Mouse (Mus musculus): ENCODE results near the gene Necab2. TPM values are rescaled to one million over a fixed set of nuclear protein-coding genes. Genes with fewer than 3 reads are reported as not detected.

The Necab2 gene
- polyA plus RNA-seq, 1 experiment from 2014 or later: 17.2 TPM

GRCm38 (mm10) chr8:119412037-119412734 lies 34.3 kb upstream of the Necab2 start:
- no peak overlapping the region for H3K4me3 ChIP-seq (ENCODE audit: low read depth, low read length)
- H3K9ac ChIP-seq (ENCODE audit: low read depth, low read length): no peak overlapping the region; the same call in 1 of the 2 replicates
- H3K27ac ChIP-seq (ENCODE audit: low read depth, low read length): no peak overlapping the region
- H3K4me2 ChIP-seq (replicated peaks; ENCODE audit: low read depth, low read length): no peak overlapping the region
- ATAC-seq (ENCODE audit: low FRiP score) (0 out of 2 replicates have a peak, but pooled peaks have one; percentile 3), DNase-seq (ENCODE audit: low spot score) (no peak)
- H3K36me3 ChIP-seq (ENCODE audit: control insufficient read depth, insufficient read depth, low read length): no peaks in the 10 kb centered on the region
- no peaks in the 10 kb centered on the region for H3K27me3 ChIP-seq (ENCODE audit: control insufficient read depth, insufficient read depth, low read length)
- 58% methylated on average over 10 of the region's 10 CpGs for WGBS
- H3K9me3 ChIP-seq (ENCODE audit: control insufficient read depth, low read length): no peaks in the 10 kb centered on the region
- no peaks in the 10 kb centered on the region for H3K4me1 ChIP-seq (replicated peaks; ENCODE audit: control insufficient read depth, insufficient read depth, low read length)

- DNase-seq (ENCODE audit: low spot score): peak; percentile 91
- H3K4me3 ChIP-seq (ENCODE audit: low read depth, low read length): no peak overlapping the region
- H3K27ac ChIP-seq (ENCODE audit: low read depth, low read length): no peak overlapping the region
Observed at GRCm38 (mm10) chr8:119412735-119413498, 33.6 kb upstream of the Necab2 start.

GRCm38 (mm10) chr8:119413605-119414004 lies 32.9 kb upstream of the Necab2 start:
- H3K36me3 ChIP-seq (ENCODE audit: control insufficient read depth, insufficient read depth, low read length): no peaks in the 10 kb centered on the region
- no peak overlapping the region for H3K4me2 ChIP-seq (replicated peaks; ENCODE audit: low read depth, low read length)
- H3K27ac ChIP-seq (ENCODE audit: low read depth, low read length): no peak overlapping the region
- no peaks in the 10 kb centered on the region for H3K9me3 ChIP-seq (ENCODE audit: control insufficient read depth, low read length)
- no peaks in the 10 kb centered on the region for H3K4me1 ChIP-seq (replicated peaks; ENCODE audit: control insufficient read depth, insufficient read depth, low read length)
- no peak overlapping the region for H3K4me3 ChIP-seq (ENCODE audit: low read depth, low read length)
- no peak for ATAC-seq (ENCODE audit: low FRiP score)
- DNase-seq (ENCODE audit: low spot score): no peak
- WGBS: 83% methylated on average over 10 of the region's 10 CpGs
- no peaks in the 10 kb centered on the region for H3K27me3 ChIP-seq (ENCODE audit: control insufficient read depth, insufficient read depth, low read length)
- no peak overlapping the region for H3K9ac ChIP-seq (ENCODE audit: low read depth, low read length)

More at GRCm38 (mm10) chr8:119412735-119413498, 33.6 kb upstream of the Necab2 start:
- Histone ChIP-seq H3K4me1 (replicated peaks; ENCODE audit: control insufficient read depth, insufficient read depth, low read length) (no peaks in the 10 kb centered on the region), H3K27me3 (ENCODE audit: control insufficient read depth, insufficient read depth, low read length) (no peaks in the 10 kb centered on the region), H3K36me3 (ENCODE audit: control insufficient read depth, insufficient read depth, low read length) (no peaks in the 10 kb centered on the region), H3K9me3 (ENCODE audit: control insufficient read depth, low read length) (no peaks in the 10 kb centered on the region), H3K9ac (ENCODE audit: low read depth, low read length) (peak overlapping the region; percentile 51; the same call in 1 of the 2 replicates), H3K4me2 (replicated peaks; ENCODE audit: low read depth, low read length) (peak overlapping the region; percentile 38)
- 11% methylated on average over 18 of the region's 18 CpGs for WGBS
- ATAC-seq (ENCODE audit: low FRiP score): peak; percentile 78

- Histone ChIP-seq H3K27me3 (ENCODE audit: control insufficient read depth, insufficient read depth, low read length) (no peaks in the 10 kb centered on the region), H3K4me3 (ENCODE audit: low read depth, low read length) (no peak overlapping the region), H3K27ac (ENCODE audit: low read depth, low read length) (no peak overlapping the region), H3K9ac (ENCODE audit: low read depth, low read length) (no peak overlapping the region), H3K36me3 (ENCODE audit: control insufficient read depth, insufficient read depth, low read length) (no peaks in the 10 kb centered on the region), H3K9me3 (ENCODE audit: control insufficient read depth, low read length) (no peaks in the 10 kb centered on the region), H3K4me2 (replicated peaks; ENCODE audit: low read depth, low read length) (no peak overlapping the region), H3K4me1 (replicated peaks; ENCODE audit: control insufficient read depth, insufficient read depth, low read length) (no peaks in the 10 kb centered on the region; the same call in 1 of the 2 replicates)
- 73% methylated on average over 7 of the region's 7 CpGs for WGBS
- ATAC-seq (ENCODE audit: low FRiP score) (no peak), DNase-seq (ENCODE audit: low spot score) (no peak)
Observed at GRCm38 (mm10) chr8:119420318-119420717, 26.2 kb upstream of the Necab2 start.

- Histone ChIP-seq H3K27ac (ENCODE audit: low read depth, low read length) (no peak overlapping the region), H3K4me2 (replicated peaks; ENCODE audit: low read depth, low read length) (no peak overlapping the region), H3K4me1 (replicated peaks; ENCODE audit: control insufficient read depth, insufficient read depth, low read length) (no peaks in the 10 kb centered on the region; the same call in 1 of the 2 replicates), H3K9ac (ENCODE audit: low read depth, low read length) (no peak overlapping the region), H3K4me3 (ENCODE audit: low read depth, low read length) (no peak overlapping the region), H3K36me3 (ENCODE audit: control insufficient read depth, insufficient read depth, low read length) (no peaks in the 10 kb centered on the region), H3K9me3 (ENCODE audit: control insufficient read depth, low read length) (no peaks in the 10 kb centered on the region), H3K27me3 (ENCODE audit: control insufficient read depth, insufficient read depth, low read length) (no peaks in the 10 kb centered on the region)
- ATAC-seq (ENCODE audit: low FRiP score): no peak
- no peak for DNase-seq (ENCODE audit: low spot score)
- 64% methylated on average over 9 of the region's 9 CpGs for WGBS
Observed at GRCm38 (mm10) chr8:119421603-119422122, 24.9 kb upstream of the Necab2 start.

GRCm38 (mm10) chr8:119422123-119422711 lies 24.3 kb upstream of the Necab2 start:
- no peak for ATAC-seq (ENCODE audit: low FRiP score)
- Histone ChIP-seq H3K4me3 (ENCODE audit: low read depth, low read length) (no peak overlapping the region), H3K9ac (ENCODE audit: low read depth, low read length) (no peak overlapping the region), H3K4me1 (replicated peaks; ENCODE audit: control insufficient read depth, insufficient read depth, low read length) (no peaks in the 10 kb centered on the region; the same call in 1 of the 2 replicates), H3K27ac (ENCODE audit: low read depth, low read length) (no peak overlapping the region), H3K36me3 (ENCODE audit: control insufficient read depth, insufficient read depth, low read length) (no peaks in the 10 kb centered on the region), H3K9me3 (ENCODE audit: control insufficient read depth, low read length) (no peaks in the 10 kb centered on the region), H3K4me2 (replicated peaks; ENCODE audit: low read depth, low read length) (no peak overlapping the region), H3K27me3 (ENCODE audit: control insufficient read depth, insufficient read depth, low read length) (no peaks in the 10 kb centered on the region)
- 68% methylated on average over 8 of the region's 9 CpGs for WGBS
- no peak for DNase-seq (ENCODE audit: low spot score)

GRCm38 (mm10) chr8:119423631-119424141 lies 22.8 kb upstream of the Necab2 start:
- Histone ChIP-seq H3K27ac (ENCODE audit: low read depth, low read length) (no peak overlapping the region), H3K9me3 (ENCODE audit: control insufficient read depth, low read length) (no peaks in the 10 kb centered on the region), H3K4me2 (replicated peaks; ENCODE audit: low read depth, low read length) (no peak overlapping the region), H3K27me3 (ENCODE audit: control insufficient read depth, insufficient read depth, low read length) (no peaks in the 10 kb centered on the region), H3K4me1 (replicated peaks; ENCODE audit: control insufficient read depth, insufficient read depth, low read length) (no peaks in the 10 kb centered on the region; the same call in 1 of the 2 replicates), H3K9ac (ENCODE audit: low read depth, low read length) (no peak overlapping the region), H3K36me3 (ENCODE audit: control insufficient read depth, insufficient read depth, low read length) (no peaks in the 10 kb centered on the region), H3K4me3 (ENCODE audit: low read depth, low read length) (no peak overlapping the region)
- WGBS: 69% methylated on average over 9 of the region's 9 CpGs
- DNase-seq (ENCODE audit: low spot score): no peak
- ATAC-seq (ENCODE audit: low FRiP score): no peak

GRCm38 (mm10) chr8:119424199-119424733 lies 22.3 kb upstream of the Necab2 start:
- Histone ChIP-seq H3K9ac (ENCODE audit: low read depth, low read length) (no peak overlapping the region), H3K36me3 (ENCODE audit: control insufficient read depth, insufficient read depth, low read length) (no peaks in the 10 kb centered on the region), H3K27me3 (ENCODE audit: control insufficient read depth, insufficient read depth, low read length) (no peaks in the 10 kb centered on the region), H3K27ac (ENCODE audit: low read depth, low read length) (no peak overlapping the region), H3K4me3 (ENCODE audit: low read depth, low read length) (no peak overlapping the region), H3K9me3 (ENCODE audit: control insufficient read depth, low read length) (no peaks in the 10 kb centered on the region), H3K4me1 (replicated peaks; ENCODE audit: control insufficient read depth, insufficient read depth, low read length) (no peaks in the 10 kb centered on the region; the same call in 1 of the 2 replicates), H3K4me2 (replicated peaks; ENCODE audit: low read depth, low read length) (no peak overlapping the region)
- no peak for DNase-seq (ENCODE audit: low spot score)
- ATAC-seq (ENCODE audit: low FRiP score): no peak
- WGBS: 88% methylated on average over 10 of the region's 10 CpGs
